Mouse (Mus musculus): Measurements from ENCODE around the gene Grin2b. TPM values are rescaled to one million over a fixed set of nuclear protein-coding genes. Genes with fewer than 3 reads are reported as not detected.

The Grin2b gene
- total and polyA plus RNA-seq, 3 experiments: not detected

DNA sequence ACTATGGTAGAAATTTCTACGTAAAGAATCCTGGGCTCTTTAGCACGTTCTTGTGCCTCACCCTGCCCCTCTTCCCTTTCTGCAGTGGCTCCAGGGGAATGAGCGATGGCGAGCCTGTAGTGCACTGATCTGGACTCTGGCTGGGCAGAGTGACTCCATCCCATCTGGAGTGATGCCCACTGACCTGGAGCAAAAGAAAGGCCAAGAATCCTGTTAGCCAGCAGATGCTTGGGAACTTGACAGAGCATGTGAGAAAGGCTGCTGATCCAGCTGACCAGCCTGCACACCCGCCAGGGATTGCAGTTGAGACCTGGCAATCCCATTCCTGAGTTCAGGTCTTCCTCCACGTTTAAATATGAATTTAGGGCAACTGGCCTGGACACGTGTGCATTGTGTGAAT is 178.6 kb downstream of the Grin2b start:
- Histone ChIP-seq H3K27ac (ENCODE audit: insufficient read depth, low read depth) (no peak overlapping the region), H3K4me1 (ENCODE audit: control insufficient read depth in 1 of 2, insufficient read depth in 2 of 2) (no peaks in the 10 kb centered on the region), H3K9me3 (replicated peaks; ENCODE audit: low read length) (peaks cover 68% of the 10 kb centered on the region), H3K4me2 (ENCODE audit: insufficient read depth, low read depth, poor library complexity, severe bottlenecking) (no peak overlapping the region), H3K36me3 (replicated peaks in 1 of 2; ENCODE audit: control insufficient read depth in 1 of 2, insufficient read depth in 1 of 2, low read length in 1 of 2) (no peaks in the 10 kb centered on the region), H3K4me3 (replicated peaks in 1 of 3; ENCODE audit: low read depth in 2 of 3, low read length in 2 of 3, poor library complexity in 1 of 3) (no peak overlapping the region), H3K27me3 (replicated peaks) (no peaks in the 10 kb centered on the region), H3K9ac (ENCODE audit: insufficient read depth, low read depth) (no peak overlapping the region), H3K79me2 (replicated peaks; ENCODE audit: control insufficient read depth, extremely low read depth, insufficient read depth, poor library complexity, severe bottlenecking) (no peaks in the 10 kb centered on the region)
- no peak for DNase-seq (ENCODE audit: extremely low read depth)
- no peak for TF ChIP-seq RAD21 (IDR thresholded peaks at IDR 0.05; ENCODE audit: low read depth, low read length)
- TF ChIP-seq NELFE (IDR thresholded peaks at IDR 0.05; ENCODE audit: low read depth, low read length): no peak
- TF ChIP-seq ZKSCAN1 (IDR thresholded peaks at IDR 0.05; ENCODE audit: borderline replicate concordance, low read depth, low read length): no peak
- TF ChIP-seq PAX5 (IDR thresholded peaks at IDR 0.05; ENCODE audit: low read length): no peak
- no peak for TF ChIP-seq ETS1 (conservative IDR thresholded peaks at IDR 0.05; ENCODE audit: low read depth, low read length)
- no peak for TF ChIP-seq MXI1 (IDR thresholded peaks at IDR 0.05; ENCODE audit: low read depth, low read length)
- TF ChIP-seq ELF1 (IDR thresholded peaks at IDR 0.05; ENCODE audit: low read depth, low read length): no peak
- TF ChIP-seq HCFC1 (IDR thresholded peaks at IDR 0.05; ENCODE audit: low read depth, low read length): no peak
- no peak for TF ChIP-seq CHD2 (IDR thresholded peaks at IDR 0.05; ENCODE audit: low read length)
- no peak for TF ChIP-seq BHLHE40 (IDR thresholded peaks at IDR 0.05; ENCODE audit: low read depth, low read length)
- no peak for TF ChIP-seq GABPA (IDR thresholded peaks at IDR 0.05; ENCODE audit: insufficient replicate concordance, low read depth, low read length)
- TF ChIP-seq TCF12 (IDR thresholded peaks at IDR 0.05; ENCODE audit: low read depth, low read length): no peak
- no peak for TF ChIP-seq ZC3H11A (IDR thresholded peaks at IDR 0.05; ENCODE audit: low read depth, low read length)
- TF ChIP-seq KAT2A (IDR thresholded peaks at IDR 0.05; ENCODE audit: insufficient replicate concordance, low read length): no peak
- TF ChIP-seq MAFK (IDR thresholded peaks at IDR 0.05; ENCODE audit: insufficient replicate concordance, low read length): no peak
- no peak for TF ChIP-seq JUN (IDR thresholded peaks at IDR 0.05; ENCODE audit: insufficient read depth, low read depth, low read length)
- no peak for TF ChIP-seq ZNF384 (IDR thresholded peaks at IDR 0.05; ENCODE audit: low read depth, low read length)
- TF ChIP-seq EP300 (IDR thresholded peaks at IDR 0.05; ENCODE audit: low read length): no peak
- no peak for TF ChIP-seq MYC (IDR thresholded peaks at IDR 0.05; ENCODE audit: low read depth, low read length)
- TF ChIP-seq E2F4 (IDR thresholded peaks at IDR 0.05; ENCODE audit: insufficient replicate concordance, low read depth, low read length): no peak
- in situ Hi-C loops (cut with MboI; ENCODE audit: low pct_ligation_motif_present, low pct_unique_long_range_greater_than_20kb, low sequenced_read_pairs) (no loop called here), dilution Hi-C loops (cut with MboI; ENCODE audit: extremely low pct_ligation_motif_present, extremely low pct_unique_long_range_greater_than_20kb, low sequenced_read_pairs) (no loop called here)

DNA sequence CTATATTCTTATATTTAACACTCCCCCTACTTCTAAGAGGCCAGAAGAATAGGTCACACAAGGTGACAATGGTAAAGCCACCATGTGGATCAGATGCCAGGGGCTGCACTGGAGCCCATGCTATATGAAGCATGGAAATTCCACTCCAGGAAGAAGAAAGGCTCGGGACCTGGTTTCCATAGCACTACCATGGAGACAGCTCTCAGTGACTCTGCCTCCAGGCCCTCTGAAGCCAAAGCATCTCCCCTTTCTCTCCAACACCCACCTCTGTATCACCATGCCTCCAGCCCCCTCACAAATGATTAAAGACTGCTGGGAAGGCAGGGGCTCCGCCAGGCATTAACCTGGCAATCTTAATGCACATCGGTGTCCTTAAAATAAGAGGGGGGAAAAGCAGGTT is 179.4 kb downstream of the Grin2b start:
- TF ChIP-seq E2F4 (IDR thresholded peaks at IDR 0.05; ENCODE audit: insufficient replicate concordance, low read depth, low read length): no peak
- TF ChIP-seq HCFC1 (IDR thresholded peaks at IDR 0.05; ENCODE audit: low read depth, low read length): no peak
- no peak for TF ChIP-seq ETS1 (conservative IDR thresholded peaks at IDR 0.05; ENCODE audit: low read depth, low read length)
- TF ChIP-seq POLR2A (IDR thresholded peaks at IDR 0.05; ENCODE audit: low read depth, low read length): no peak
- TF ChIP-seq POLR2AphosphoS2 (IDR thresholded peaks at IDR 0.05; ENCODE audit: low read depth, low read length): no peak
- TF ChIP-seq RCOR1 (conservative IDR thresholded peaks at IDR 0.05; ENCODE audit: low read depth, low read length): no peak
- Histone ChIP-seq H3K9ac (ENCODE audit: insufficient read depth, low read depth) (no peak overlapping the region), H3K4me2 (ENCODE audit: insufficient read depth, low read depth, poor library complexity, severe bottlenecking) (no peak overlapping the region), H3K27me3 (replicated peaks) (no peaks in the 10 kb centered on the region), H3K36me3 (replicated peaks in 1 of 2; ENCODE audit: control insufficient read depth in 1 of 2, insufficient read depth in 1 of 2, low read length in 1 of 2) (no peaks in the 10 kb centered on the region), H3K9me3 (replicated peaks; ENCODE audit: low read length) (peaks cover 66% of the 10 kb centered on the region), H3K4me1 (ENCODE audit: control insufficient read depth in 1 of 2, insufficient read depth in 2 of 2) (no peaks in the 10 kb centered on the region), H3K4me3 (replicated peaks in 1 of 3; ENCODE audit: low read depth in 2 of 3, low read length in 2 of 3, poor library complexity in 1 of 3) (no peak overlapping the region), H3K27ac (ENCODE audit: insufficient read depth, low read depth) (no peak overlapping the region), H3K79me2 (replicated peaks; ENCODE audit: control insufficient read depth, extremely low read depth, insufficient read depth, poor library complexity, severe bottlenecking) (no peaks in the 10 kb centered on the region)
- no peak for DNase-seq (ENCODE audit: extremely low read depth)
- in situ Hi-C loops (cut with MboI; ENCODE audit: low pct_ligation_motif_present, low pct_unique_long_range_greater_than_20kb, low sequenced_read_pairs) (no loop called here), dilution Hi-C loops (cut with MboI; ENCODE audit: extremely low pct_ligation_motif_present, extremely low pct_unique_long_range_greater_than_20kb, low sequenced_read_pairs) (no loop called here)
